Mouse (Mus musculus): ENCODE data around the gene Hyou1.
"Not testable (repeated sequence)": the region's sequence is repeated elsewhere in the genome, so short reads cannot be mapped to it uniquely, and the experiment has no call there.

The Hyou1 gene

DNA sequence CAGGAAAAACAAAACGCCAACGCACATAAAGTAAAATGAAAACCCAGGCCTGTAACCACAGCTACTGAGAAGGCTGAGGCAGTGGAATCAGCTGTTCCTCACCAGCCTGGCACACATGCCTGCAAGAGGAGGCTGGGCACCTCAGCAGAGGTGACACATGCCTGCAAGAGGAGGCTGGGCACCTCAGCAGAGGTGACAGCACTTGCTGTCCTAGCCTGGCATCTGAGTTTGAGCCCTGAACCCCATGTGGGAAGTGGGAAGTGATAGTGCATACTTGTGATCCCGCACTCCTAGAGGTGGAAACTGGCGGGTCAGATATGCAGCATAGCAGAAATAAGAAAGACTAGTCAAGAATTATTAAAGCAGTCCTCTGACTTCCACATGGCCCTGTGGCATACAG is 27.9 kb upstream of the Hyou1 start:
- no peak for DNase-seq (ENCODE audit: low read depth, low spot score)

DNA sequence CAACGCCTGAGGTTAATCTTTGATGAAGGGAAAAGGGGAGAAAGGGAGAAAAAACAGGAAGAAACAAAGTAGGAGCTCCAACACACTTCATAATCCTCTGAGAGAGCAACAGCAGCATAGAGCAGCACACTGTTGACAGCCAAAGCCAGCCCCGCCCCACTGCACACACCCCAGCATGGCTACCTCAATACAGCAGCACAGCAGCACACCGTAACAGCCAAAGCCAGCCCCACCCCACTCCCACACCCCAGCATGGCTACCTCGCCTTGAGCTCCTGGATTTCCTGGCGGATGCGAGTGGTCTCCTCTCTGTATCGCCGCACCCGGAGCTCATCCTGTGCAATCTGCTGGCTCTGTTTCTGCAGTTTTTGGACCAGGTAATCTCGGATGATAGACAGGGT is 27.0 kb upstream of the Hyou1 start:
- DNase-seq (ENCODE audit: low read depth, low spot score) = no peak

DNA sequence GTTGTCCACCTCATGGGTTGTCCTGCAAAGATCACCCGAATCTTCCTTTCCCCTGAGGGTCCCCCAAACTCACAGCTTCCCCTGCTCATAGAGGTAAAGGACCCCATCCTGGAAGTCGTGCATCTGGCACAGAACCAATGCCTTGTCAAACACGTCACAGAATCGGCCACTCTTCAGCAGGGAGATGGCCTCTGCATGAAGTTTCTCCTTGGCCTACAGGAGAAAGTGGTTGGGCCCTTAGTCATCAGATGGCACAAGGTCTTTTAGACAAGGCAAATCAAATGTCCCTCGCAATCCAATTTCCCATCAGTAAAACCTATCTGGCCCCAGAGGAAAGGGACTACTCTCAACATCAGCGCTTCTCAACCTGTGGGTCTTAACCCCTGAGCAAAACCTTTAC is 26.1 kb upstream of the Hyou1 start:
- DNase-seq (ENCODE audit: low read depth, low spot score) = no peak

DNA sequence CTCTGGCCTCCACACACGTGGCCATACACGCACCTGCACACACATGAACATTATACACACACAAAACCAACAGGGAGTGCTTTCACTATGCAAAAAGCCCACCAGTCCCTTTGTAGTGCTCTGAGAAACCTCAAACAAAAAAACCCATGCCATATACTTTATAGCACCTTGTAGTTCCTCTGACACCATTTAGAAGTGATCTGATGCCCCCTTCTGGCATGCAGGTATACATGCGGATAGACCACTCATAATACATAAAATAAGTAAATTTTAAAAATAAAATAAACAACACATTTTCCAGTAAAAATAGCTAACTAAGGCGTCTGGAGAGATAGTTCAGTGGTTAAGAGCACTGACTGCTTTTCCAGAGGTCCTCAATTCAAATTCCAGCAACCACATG is 22.1 kb upstream of the Hyou1 start:
- peak; percentile 53 for DNase-seq (ENCODE audit: low read depth, low spot score)

DNA sequence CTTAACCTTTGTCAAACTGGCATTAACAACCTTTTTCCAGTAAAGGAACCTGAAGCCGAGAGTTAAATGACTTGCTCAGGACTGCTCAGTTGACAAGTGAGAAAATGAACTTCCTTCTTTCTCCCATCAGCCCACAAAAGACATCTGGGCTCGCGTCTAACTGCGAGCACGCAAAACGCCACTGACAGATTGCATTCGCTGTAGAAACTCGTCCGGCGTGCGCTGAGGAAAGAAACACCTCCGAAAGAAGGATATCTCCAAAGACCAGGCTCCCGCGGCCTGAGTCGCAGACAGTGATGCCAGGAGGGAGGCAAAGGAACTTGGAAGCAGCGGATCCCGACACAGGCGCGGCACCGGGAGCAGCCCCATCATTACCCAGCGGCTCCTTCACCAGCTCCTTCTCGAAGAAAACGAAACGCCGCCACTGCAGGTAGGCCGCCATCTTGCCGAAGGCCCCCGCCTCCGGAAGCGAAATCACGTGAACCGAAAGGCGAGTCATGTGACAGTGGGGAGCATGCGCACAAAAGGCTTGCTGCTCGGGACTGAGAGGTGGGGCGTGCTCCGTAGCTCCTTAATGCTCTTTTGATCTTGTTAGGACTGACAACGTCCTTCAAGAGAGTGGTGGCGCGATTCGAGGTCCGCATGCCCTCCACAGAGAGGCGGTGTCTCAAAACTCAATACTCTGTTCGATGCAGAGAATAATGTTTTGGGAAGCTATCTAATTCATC is 17.9 kb upstream of the Hyou1 start, which contains the start of gene Vps11:
Gene Vps11 (minus strand): TSS at position 481 of the 728 bp plus-strand sequence.
- DNase-seq (ENCODE audit: low read depth, low spot score) = peak; percentile 97

DNA sequence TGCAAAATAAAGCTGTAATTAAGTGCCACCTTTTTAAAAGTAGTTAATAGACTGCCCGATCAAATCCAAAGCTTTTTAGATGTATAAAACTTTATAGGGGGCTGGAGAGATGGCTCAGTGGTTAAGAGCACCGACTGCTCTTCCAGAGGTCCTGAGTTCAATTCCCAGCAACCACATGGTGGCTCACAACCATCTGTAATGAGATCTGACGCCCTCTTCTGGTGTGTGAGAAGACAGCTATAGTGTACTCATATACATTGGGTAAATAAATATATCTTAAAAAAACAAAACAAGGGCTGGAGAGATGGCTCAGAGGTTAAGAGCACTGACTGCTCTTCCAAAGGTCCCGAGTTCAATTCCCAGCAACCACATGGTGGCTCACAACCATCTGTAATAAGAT is 17.4 kb upstream of the Hyou1 start:
- DNase-seq (ENCODE audit: low read depth, low spot score) = not testable (repeated sequence)

DNA sequence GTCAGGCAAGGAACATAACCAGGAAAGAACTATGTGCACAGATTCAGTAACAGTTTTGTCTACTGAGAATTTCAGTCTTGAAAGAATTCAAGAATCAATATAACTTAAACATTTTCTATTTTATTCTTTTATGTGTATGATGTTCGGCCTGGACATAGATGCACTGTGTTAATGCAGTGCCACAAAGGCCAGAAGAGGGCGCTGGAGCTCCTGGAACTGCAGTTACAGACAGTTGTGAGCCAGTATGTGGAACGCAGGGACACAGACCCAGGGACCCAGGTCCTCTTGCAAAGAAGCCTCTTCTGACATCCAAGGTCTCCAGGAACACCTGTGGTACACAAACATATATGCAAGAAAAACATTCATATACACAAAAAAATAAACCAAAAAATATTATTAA is 14.8 kb upstream of the Hyou1 start:
- peak; percentile 44 for DNase-seq (ENCODE audit: low read depth, low spot score)

DNA sequence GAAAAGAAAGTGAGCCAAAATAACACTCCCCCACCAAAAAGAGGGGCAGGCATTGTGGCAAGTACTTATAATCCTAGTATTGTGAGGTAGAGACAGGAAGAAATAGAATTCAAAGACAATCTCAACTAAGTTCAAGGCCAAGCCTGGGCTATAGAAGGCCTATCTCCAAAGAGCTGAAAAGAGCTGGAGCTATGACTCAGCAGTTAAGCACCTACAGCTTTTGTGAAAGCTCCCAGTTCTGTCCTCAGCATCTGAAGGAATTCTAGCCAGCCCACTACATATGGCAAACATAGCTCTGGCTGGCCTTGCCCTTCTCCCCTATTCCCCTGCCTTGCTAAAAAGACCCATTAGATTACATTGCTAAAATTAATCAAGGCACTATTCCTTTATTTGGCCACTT is 5.9 kb upstream of the Hyou1 start:
- DNase-seq (ENCODE audit: low read depth, low spot score) = no peak

DNA sequence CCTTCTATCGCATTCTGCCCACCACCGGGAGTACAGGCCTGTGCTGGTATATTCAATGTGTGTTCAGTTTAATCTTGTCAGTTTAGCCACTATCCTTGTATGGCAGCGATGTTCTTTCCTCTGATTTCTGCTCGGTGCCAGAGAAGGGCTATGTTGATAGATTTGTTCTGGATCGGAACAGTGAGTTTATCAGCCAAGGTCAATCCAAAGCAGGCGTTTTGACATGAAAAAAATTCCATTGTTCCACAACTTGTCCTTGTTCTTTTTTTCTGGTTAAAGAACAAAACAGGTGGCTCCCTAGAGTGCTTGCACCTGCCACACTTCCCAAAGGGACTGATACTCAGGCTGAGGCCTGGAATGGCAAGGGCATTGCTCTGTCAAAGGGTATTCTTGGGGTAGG is 3.1 kb upstream of the Hyou1 start:
- no peak for DNase-seq (ENCODE audit: low read depth, low spot score)

DNA sequence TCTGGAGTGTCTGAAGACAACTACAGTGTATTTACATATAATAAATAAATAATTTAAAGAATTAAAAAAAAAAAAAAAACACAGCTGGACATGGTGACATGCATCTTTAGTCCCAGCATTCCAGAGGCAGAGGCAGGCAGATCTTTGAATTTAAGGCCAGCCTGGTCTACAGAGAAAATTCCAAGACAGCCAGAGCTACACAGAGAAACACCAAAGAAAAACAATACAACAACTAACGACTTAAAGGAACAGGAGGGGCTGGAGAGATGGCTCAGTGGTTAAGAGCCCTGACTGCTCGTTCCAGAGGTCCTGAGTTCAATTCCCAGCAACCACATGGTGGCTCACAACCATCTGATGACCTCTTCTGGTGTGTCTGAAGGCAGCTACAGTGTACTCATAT is 2.0 kb upstream of the Hyou1 start:
- not testable (repeated sequence) for DNase-seq (ENCODE audit: low read depth, low spot score)

DNA sequence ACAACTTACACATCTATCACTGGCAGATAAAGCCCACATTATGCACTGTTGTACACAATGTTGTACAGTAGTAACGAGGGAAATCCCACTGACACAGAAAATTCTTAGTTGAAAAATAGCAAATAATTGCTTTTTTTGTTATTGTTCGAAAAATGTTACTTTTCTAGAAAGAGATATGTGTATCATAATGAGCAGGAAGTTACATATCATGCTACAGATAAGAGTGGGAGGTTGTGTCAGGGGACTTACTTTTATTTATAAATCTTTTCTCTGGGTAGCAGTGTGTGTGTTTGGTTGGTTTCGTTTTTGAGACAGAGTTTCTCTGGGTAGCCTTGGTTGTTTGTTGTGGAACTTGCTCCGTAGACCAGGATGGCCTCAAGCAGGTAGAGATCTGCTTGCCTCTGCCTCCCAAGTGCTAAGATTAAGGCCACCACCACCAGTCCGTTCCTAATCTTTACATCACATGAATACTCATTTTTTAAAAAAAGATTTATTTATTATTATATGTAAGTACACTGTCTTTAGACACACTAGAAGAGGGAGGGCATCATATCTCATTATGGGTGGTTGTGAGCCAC is 1.0 kb upstream of the Hyou1 start:
- DNase-seq (ENCODE audit: low read depth, low spot score) = no peak

DNA sequence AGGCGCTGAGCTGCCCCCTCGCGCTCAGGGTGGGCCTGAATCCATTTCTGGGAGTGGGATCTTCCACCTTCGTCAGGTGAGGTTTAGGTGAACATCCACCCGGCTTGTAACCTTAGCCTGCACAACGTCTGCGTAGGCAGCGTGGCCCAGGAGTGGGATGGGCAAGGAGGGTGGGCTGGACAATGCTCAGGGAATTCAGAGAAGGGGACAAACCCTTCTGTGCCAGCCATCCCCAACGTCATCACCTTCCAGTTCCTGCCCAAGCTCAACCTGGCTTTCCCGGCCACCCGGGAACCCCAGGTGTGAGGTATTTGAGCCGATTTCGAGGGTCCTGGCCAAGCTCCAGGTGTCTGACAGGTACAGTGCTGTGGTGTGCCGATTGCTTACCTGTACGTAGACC is 572 bp downstream of the Hyou1 start:
- no peak for DNase-seq (ENCODE audit: low read depth, low spot score)

DNA sequence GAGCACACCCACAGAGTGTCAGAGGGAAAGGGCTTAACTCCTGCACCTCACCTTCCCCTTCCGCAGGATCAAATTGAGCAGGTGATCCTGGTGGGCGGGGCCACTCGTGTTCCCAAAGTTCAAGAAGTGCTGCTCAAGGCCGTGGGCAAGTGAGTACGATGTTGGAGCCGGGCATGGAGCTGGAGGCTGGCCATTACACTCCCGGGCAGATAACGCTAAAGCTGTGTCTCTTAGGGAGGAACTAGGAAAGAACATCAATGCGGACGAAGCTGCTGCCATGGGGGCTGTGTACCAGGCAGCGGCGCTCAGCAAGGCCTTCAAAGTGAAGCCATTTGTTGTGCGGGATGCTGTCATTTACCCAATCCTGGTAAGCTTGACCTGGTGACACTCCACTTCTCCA is 5.3 kb downstream of the Hyou1 start:
- no peak for DNase-seq (ENCODE audit: low read depth, low spot score)

DNA sequence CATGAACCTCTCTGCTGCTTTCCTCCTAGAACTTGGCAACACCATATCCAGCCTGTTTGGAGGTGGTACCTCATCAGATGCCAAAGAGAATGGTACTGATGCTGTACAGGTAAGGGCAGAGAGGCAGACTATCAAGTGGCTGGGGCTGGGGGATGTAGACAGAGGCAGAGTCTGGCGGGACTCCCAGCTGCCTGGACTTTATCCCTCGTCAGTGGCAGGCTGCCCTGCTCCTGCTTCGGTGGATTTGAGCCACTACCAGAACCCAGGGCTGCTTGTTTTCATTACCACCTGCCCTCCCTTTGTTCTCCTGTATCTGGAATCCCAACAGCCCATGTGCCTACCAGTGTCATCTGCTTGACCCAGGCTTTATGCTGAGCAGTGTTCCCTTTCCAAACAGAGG is 7.9 kb downstream of the Hyou1 start:
- no peak for DNase-seq (ENCODE audit: low read depth, low spot score)

DNA sequence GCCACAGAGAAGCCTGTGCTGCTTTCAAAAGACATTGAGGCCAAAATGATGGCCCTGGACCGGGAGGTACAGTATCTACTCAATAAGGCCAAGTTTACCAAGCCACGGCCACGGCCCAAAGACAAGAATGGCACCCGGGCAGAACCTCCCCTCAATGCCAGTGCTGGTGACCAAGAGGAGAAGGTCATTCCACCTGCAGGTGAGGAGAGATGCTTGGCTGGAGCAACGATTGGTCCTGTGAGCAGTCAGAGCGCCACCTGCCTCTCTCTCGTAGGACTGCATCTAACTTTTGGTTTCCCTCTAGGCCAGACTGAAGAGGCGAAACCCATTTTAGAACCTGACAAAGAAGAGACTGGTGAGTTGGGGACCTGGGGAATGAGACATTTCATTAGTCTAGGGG is 10.0 kb downstream of the Hyou1 start:
- peak; percentile 67 for DNase-seq (ENCODE audit: low read depth, low spot score)

DNA sequence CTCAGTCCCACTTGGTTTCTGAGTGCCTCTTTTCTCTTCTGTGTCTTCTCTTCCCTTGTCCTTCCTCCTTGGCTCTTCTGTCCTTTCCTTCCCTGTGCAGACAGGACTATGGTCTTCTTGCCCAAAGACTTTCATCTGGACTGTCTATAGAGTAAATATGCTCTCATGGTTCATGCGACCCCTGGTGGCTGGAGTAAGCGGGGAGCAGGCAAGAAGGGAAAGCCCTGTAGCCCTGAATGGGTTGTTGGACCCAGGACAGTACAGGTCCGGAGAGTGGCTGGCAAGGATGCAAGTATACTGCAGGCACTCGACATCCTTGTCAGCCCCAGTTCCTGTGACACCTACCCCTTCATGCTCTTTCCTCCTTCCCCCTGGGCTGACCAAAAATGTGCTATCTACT is 12.2 kb downstream of the Hyou1 start:
- DNase-seq (ENCODE audit: low read depth, low spot score) = peak; percentile 77

DNA sequence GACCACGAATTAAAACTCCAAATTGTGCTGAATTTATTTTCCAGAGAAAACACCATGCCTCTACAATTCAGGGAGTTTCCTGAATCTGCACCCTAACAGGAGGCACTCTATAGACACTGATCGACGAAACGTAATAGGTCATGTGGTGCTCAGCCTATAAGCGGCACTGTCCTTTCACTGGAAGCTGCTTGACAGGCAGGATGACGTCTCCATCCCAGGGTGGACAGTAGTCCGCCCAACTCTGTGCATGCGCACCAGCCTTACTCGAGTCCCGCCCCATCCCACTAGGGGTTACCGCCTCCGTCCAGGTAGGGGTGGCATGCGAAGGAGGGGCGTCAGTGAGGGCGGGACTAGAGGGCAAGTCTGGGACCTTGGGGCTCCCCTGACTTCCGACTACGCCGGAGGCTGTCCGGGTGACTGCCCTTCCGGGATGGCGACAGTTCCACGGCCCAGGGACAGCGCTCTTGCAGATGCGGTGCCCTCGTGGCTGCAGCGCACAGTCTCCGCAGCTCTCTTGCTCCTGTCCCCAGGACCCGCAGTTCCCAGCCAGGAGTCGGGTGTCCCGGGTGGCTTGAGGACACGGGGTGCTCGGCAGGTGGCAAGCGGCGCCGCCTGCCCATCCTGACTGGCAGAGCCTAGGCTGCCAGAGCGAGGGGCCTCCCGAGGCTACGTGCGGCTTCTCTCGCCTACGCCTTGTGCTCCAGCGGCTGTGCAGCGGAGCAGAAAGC is 17.6 kb downstream of the Hyou1 start, which contains the start of gene Slc37a4:
Gene Slc37a4 (plus strand): TSS at position 169 of the 728 bp plus-strand sequence.
- DNase-seq (ENCODE audit: low read depth, low spot score) = peak; percentile 97

DNA sequence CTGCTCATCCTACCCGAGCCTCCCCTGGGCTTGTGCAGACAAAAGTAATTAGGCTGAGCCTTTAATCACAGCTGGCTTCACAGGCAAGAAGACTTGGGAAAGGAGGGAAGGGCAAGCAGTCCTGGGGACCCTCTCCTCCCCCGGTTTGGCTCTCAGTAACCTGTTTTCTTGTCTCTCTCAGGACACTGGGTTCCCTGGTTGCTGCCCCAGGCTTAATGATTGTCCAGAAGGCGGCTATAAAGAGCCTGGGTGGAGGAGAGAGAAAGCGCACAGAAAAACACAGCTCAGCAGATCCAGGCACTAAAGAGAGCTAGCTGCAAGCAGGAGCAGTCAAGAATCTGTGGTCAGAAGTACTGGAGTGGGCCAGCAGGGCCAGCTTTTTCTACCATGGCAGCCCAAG is 18.8 kb downstream of the Hyou1 start:
- DNase-seq (ENCODE audit: low read depth, low spot score) = no peak

DNA sequence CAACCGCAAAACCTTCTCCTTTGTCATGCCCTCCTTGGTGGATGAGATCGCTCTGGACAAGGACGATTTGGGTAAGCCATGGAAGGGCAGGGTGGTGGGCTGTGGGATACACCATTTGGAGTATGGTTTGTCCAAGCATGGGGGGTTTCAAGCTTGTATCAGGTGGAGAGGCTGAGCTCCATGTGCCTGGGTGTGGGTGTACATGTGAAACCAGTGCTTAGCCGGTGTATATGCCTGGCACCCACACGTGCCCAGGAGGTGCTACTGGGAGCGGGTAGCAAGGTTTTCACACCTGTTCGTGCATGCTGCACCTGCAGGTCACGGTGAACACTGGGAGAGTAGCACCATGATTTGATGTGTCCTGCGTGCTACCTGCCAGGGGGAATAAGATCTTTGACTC is 19.3 kb downstream of the Hyou1 start:
- no peak for DNase-seq (ENCODE audit: low read depth, low spot score)

DNA sequence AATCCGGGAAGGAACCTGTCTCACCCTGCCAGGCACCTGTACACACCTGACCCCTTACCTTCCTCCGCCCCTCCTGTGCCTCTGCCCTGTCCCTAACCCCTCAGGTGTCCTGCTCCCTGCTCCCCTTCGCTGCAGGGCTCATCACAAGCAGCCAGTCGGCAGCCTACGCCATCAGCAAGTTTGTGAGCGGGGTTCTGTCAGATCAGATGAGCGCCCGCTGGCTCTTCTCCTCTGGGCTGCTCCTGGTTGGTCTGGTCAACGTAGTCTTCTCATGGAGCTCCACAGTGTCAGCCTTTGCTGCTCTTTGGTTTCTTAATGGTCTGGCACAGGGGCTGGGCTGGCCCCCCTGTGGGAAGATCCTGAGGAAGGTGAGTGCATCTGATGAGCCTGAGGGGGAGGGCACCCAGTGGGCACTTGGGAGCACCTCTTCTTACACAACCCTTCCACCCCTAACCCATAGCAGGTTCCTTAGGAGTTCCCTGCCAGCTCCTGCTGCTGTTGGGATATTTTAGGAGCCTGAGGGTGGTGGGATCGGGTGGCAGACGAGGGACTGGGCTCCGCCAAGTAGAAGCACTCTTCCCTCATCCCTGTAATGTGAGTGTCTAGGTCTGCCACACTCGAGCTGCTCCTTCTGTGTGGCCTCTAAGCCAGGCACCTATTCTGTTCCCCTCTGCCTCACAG is 20.0 kb downstream of the Hyou1 start:
- DNase-seq (ENCODE audit: low read depth, low spot score) = no peak

DNA sequence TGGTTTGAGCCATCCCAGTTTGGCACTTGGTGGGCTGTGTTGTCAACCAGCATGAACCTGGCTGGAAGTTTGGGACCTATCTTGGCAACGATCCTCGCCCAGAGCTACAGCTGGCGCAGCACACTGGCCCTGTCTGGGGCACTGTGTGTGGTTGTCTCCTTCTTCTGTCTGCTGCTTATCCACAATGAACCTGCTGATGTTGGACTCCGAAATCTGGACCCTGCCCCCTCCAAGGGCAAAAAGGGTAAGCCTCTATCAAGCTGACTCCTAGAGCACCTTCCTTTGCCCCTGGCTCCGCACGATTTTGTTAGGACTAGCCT is 20.5 kb downstream of the Hyou1 start:
- DNase-seq (ENCODE audit: low read depth, low spot score) = no peak

DNA sequence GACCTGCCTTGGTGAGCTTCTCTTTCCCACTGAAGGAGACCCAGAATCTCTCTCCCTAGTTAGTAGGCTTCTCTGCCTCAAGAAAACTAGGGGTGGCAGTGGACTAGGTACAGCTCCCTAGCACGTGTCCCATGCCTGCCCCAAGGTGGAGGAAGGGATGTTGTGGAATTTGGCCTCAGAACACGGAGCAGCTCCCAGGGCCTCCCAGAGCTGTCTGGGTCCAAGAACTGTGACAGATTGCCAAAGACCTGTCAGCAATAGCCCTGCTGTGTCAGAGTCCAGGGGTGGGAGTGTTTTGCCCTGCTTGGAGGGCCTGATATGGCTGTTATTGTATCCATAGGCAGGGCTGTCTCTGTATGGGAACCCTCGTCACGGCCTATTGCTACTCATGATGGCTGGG is 21.8 kb downstream of the Hyou1 start:
- peak; percentile 54 for DNase-seq (ENCODE audit: low read depth, low spot score)
